Mouse (Mus musculus): Measurements from ENCODE around the gene Dirc2. TPM values are rescaled to one million over a fixed set of nuclear protein-coding genes. Genes with fewer than 3 reads are reported as not detected.

Gene Dirc2
- polyA plus RNA-seq, 1 experiment from 2014 or later: 44.9 TPM

DNA sequence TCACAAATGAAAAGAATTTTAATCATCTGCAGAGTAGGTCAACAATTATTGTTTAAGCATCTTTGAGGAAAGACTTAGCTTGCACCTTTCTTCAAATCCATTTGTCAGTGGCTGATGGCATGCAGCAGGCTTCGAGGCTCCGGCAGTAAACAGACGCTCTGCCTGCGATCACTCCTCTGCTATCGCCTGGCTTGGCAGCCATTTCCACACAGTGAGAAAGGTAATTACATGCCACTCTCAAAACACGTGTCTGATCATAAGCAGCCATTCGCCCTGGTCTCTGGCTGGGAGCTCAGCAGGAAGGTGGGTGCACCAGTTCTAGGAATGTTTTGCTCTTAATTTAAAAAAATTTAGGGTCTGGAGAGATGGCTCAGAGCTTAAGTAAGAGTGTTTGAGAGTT is 58.2 kb downstream of the Dirc2 start:
- WGBS: 37% methylated on average over 7 of the region's 7 CpGs

DNA sequence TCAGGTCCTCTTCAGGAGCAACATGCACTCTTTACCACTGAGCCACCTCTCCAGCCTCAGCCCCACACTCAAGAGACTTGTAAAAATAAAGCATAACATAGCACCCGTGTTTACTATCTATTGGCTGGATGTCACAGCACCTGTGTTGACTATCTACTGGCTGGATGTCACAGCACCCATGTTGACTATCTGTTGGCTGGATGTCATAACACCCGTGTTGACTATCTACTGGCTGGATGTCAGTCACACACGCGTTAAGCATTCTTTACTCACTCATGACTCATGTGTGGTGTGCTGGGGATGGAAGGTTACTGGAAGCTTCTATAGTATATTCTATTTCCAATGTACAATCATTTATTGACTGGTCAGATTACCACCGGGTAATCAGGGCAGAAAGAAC is 62.2 kb downstream of the Dirc2 start:
- no peak for ATAC-seq (ENCODE audit: low FRiP score)

More for the DNA sequence above, 58.2 kb downstream of the Dirc2 start:
- no peak overlapping the region for H3K4me3 ChIP-seq (replicated peaks; ENCODE audit: low read length)
- peak; percentile 39 for DNase-seq (ENCODE audit: low spot score)
- peaks cover 11% of the 10 kb centered on the region for H3K4me1 ChIP-seq (replicated peaks; ENCODE audit: control insufficient read depth, insufficient read depth, low read length)
- ATAC-seq (ENCODE audit: low FRiP score): no peak
- H3K27ac ChIP-seq: no peak overlapping the region
- H3K36me3 ChIP-seq (replicated peaks; ENCODE audit: control insufficient read depth, insufficient read depth): no peaks in the 10 kb centered on the region
- no peaks in the 10 kb centered on the region for H3K27me3 ChIP-seq (ENCODE audit: control insufficient read depth, insufficient read depth, low read length)
- H3K4me2 ChIP-seq (replicated peaks): no peak overlapping the region
- H3K9ac ChIP-seq: no peak overlapping the region
- H3K9me3 ChIP-seq (ENCODE audit: control insufficient read depth, low read length): no peaks in the 10 kb centered on the region

DNA sequence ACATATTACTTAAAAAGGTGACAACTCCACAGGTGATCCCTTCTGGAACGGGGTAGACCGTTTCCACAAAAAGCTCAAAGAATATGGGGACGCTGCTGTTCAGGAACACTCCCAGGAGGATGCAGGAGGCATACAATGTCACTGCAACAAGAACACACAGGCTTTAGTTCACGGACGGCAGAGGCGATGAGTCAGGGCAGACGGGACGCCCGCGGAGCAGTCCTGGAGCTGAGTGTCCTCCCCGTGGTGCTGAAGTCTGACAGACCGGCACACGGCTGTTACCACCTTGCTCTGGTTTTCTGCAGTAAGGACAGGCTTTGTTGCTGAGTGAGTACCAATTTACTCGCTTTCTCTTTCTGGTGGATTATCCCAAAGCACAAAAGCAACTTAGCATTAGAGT is 64.4 kb downstream of the Dirc2 start:
- 70% methylated on average over 14 of the region's 14 CpGs for WGBS
- no peak overlapping the region for H3K9ac ChIP-seq
- no peaks in the 10 kb centered on the region for H3K9me3 ChIP-seq (ENCODE audit: control insufficient read depth, low read length)
- no peaks in the 10 kb centered on the region for H3K4me1 ChIP-seq (replicated peaks; ENCODE audit: control insufficient read depth, insufficient read depth, low read length)
- no peaks in the 10 kb centered on the region for H3K27me3 ChIP-seq (ENCODE audit: control insufficient read depth, insufficient read depth, low read length)
- peaks cover 16% of the 10 kb centered on the region for H3K36me3 ChIP-seq (replicated peaks; ENCODE audit: control insufficient read depth, insufficient read depth)
- no peak overlapping the region for H3K27ac ChIP-seq
- no peak overlapping the region for H3K4me3 ChIP-seq (replicated peaks; ENCODE audit: low read length)
- no peak for DNase-seq (ENCODE audit: low spot score)
- H3K4me2 ChIP-seq (replicated peaks): no peak overlapping the region
- ATAC-seq (ENCODE audit: low FRiP score): no peak

More for the DNA sequence above, 62.2 kb downstream of the Dirc2 start:
- H3K4me2 ChIP-seq (replicated peaks): no peak overlapping the region
- H3K9me3 ChIP-seq (ENCODE audit: control insufficient read depth, low read length): no peaks in the 10 kb centered on the region
- H3K4me1 ChIP-seq (replicated peaks; ENCODE audit: control insufficient read depth, insufficient read depth, low read length): peaks cover 6% of the 10 kb centered on the region; the same call in 1 of the 2 replicates
- H3K27me3 ChIP-seq (ENCODE audit: control insufficient read depth, insufficient read depth, low read length): no peaks in the 10 kb centered on the region
- H3K9ac ChIP-seq: no peak overlapping the region
- no peak overlapping the region for H3K27ac ChIP-seq
- DNase-seq (ENCODE audit: low spot score): no peak
- no peak overlapping the region for H3K4me3 ChIP-seq (replicated peaks; ENCODE audit: low read length)
- 97% methylated on average over 5 of the region's 5 CpGs for WGBS
- peaks cover 16% of the 10 kb centered on the region for H3K36me3 ChIP-seq (replicated peaks; ENCODE audit: control insufficient read depth, insufficient read depth)

DNA sequence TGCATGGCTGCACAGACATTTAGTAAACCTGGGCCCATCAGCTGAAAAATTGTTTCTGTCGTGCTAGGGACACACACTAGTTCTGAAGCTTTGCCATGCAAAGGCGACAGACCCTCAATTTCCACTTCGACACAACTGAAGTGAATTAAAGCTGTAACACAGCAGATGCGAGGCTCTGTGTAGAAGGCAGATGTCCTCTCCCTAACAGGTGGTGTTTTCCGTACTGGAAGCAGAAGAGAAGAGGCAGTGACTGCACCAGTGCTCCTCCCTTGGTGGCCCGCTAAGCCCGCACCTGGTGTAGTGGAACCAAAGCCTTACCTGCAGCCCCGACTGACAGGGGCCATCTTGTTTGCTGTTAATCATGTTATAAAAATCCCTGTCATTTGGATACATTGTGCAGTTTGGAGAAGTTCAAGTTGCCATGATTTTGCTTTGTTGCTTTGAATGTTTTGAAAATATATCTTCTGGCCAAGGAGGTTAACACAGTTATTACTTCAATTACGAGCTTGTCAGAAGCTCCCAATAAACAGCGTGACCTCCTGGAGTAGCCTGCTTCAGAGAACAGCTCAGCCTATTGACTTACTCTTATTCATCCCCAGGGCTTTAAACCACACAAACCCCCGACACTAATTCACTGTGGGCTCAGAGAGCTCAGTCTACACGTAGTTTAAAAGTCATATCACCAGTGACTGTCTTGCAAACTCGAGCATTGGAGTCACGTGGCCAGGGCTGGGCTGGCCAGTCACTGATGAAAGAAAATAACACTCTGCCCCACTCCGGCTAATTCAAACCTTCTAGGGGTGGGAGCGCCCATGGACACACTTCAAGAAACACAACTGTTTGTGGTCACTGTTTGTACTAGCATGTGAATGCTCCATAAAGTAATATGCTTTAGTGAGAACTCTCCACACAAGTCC is 65.1 kb downstream of the Dirc2 start:
- no peak for DNase-seq (ENCODE audit: low spot score)
- no peak overlapping the region for H3K4me2 ChIP-seq (replicated peaks)
- H3K4me3 ChIP-seq (replicated peaks; ENCODE audit: low read length): no peak overlapping the region
- 61% methylated on average over 16 of the region's 16 CpGs for WGBS
- no peak overlapping the region for H3K27ac ChIP-seq
- H3K4me1 ChIP-seq (replicated peaks; ENCODE audit: control insufficient read depth, insufficient read depth, low read length): no peaks in the 10 kb centered on the region
- no peaks in the 10 kb centered on the region for H3K27me3 ChIP-seq (ENCODE audit: control insufficient read depth, insufficient read depth, low read length)
- no peak for ATAC-seq (ENCODE audit: low FRiP score)
- no peaks in the 10 kb centered on the region for H3K9me3 ChIP-seq (ENCODE audit: control insufficient read depth, low read length)
- no peak overlapping the region for H3K9ac ChIP-seq
- H3K36me3 ChIP-seq (replicated peaks; ENCODE audit: control insufficient read depth, insufficient read depth): peaks cover 16% of the 10 kb centered on the region

DNA sequence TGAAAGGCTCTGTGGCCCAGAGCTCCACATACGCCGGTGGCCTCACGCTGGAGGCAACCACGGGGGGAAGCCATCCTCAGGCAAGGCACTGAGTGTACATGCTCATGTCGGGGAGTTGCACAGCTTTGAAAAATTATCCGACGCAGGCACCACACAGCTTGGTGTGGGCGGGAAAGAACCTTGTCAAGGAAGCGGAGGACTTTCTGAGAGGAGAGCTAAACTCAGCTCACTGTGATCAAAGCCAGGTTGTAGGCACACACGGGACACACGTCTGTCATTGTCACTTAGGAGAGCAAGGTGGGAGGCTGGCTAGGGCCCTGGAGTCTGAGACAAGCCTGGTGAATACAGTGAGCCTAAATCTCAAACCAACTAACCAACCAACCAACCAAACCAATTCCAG is 67.3 kb downstream of the Dirc2 start:
- Histone ChIP-seq H3K4me3 (replicated peaks; ENCODE audit: low read length) (no peak overlapping the region), H3K27me3 (ENCODE audit: control insufficient read depth, insufficient read depth, low read length) (no peaks in the 10 kb centered on the region), H3K4me2 (replicated peaks) (no peak overlapping the region), H3K27ac (no peak overlapping the region), H3K9ac (no peak overlapping the region), H3K36me3 (replicated peaks; ENCODE audit: control insufficient read depth, insufficient read depth) (peaks cover 27% of the 10 kb centered on the region), H3K4me1 (replicated peaks; ENCODE audit: control insufficient read depth, insufficient read depth, low read length) (no peaks in the 10 kb centered on the region), H3K9me3 (ENCODE audit: control insufficient read depth, low read length) (no peaks in the 10 kb centered on the region)
- ATAC-seq (ENCODE audit: low FRiP score) (no peak), DNase-seq (ENCODE audit: low spot score) (no peak)
- WGBS: 64% methylated on average over 11 of the region's 11 CpGs

DNA sequence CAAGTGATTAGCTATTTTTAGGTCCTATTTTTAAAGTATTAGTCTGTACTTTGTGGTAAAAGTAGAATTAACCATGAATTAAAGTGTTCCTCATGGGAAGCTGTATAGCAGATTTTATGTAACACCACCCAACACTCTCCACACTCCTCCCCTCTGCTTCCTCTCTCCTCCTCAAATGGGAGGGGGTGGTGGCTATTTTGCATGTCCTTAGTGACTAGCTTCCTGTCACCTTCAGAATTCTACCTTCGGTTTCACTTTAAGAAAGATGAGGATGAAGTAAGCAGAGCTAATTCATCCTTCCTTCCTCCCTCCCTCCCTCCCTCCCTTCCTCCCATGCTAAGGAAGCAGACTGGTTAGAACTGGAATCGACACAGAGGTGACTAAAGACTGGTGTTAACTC is 73.1 kb downstream of the Dirc2 start:
- 92% methylated on average over 2 of the region's 2 CpGs for WGBS
- DNase-seq (ENCODE audit: low spot score) (no peak), ATAC-seq (ENCODE audit: low FRiP score) (no peak)

DNA sequence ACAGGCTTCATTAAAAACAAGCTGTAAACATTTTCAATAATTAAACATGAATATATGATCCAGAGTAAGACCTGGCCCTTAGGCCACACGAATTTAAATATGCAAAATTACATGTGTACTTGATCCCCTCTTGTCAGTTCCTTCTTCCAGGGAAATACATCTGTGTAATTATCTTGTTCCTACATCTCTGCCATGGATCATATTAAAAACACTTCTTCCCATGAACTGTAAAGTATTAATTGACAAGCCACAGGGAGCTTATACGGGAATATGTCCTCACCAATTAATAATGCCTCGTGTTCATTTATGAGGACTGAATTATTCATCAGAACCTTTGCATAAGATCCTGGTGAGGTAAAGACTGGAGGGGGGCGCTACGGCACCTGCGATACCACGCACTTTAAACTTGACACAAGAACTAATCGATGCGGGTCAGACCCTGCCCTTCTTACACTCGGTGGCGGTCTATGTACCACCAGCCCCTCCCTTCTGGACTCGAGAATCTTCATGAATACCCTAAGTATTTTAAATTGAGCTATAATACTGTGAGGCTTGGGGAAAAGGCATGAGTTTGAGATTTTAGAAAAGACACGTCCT is 74.8 kb downstream of the Dirc2 start:
- Histone ChIP-seq H3K4me1 (replicated peaks; ENCODE audit: control insufficient read depth, insufficient read depth, low read length) (no peaks in the 10 kb centered on the region), H3K9ac (no peak overlapping the region), H3K9me3 (ENCODE audit: control insufficient read depth, low read length) (no peaks in the 10 kb centered on the region), H3K4me3 (replicated peaks; ENCODE audit: low read length) (no peak overlapping the region), H3K36me3 (replicated peaks; ENCODE audit: control insufficient read depth, insufficient read depth) (peaks cover 23% of the 10 kb centered on the region), H3K27ac (no peak overlapping the region), H3K27me3 (ENCODE audit: control insufficient read depth, insufficient read depth, low read length) (no peaks in the 10 kb centered on the region), H3K4me2 (replicated peaks) (no peak overlapping the region)
- DNase-seq (ENCODE audit: low spot score) (no peak), ATAC-seq (ENCODE audit: low FRiP score) (peak; percentile 43; the same call in 1 of the 2 replicates)
- WGBS: 67% methylated on average over 13 of the region's 13 CpGs

More for the DNA sequence above, 73.1 kb downstream of the Dirc2 start:
- Histone ChIP-seq H3K27me3 (ENCODE audit: control insufficient read depth, insufficient read depth, low read length) (no peaks in the 10 kb centered on the region), H3K4me2 (replicated peaks) (no peak overlapping the region), H3K4me3 (replicated peaks; ENCODE audit: low read length) (no peak overlapping the region), H3K9me3 (ENCODE audit: control insufficient read depth, low read length) (no peaks in the 10 kb centered on the region), H3K27ac (no peak overlapping the region), H3K4me1 (replicated peaks; ENCODE audit: control insufficient read depth, insufficient read depth, low read length) (no peaks in the 10 kb centered on the region), H3K9ac (no peak overlapping the region), H3K36me3 (replicated peaks; ENCODE audit: control insufficient read depth, insufficient read depth) (peaks cover 23% of the 10 kb centered on the region)

DNA sequence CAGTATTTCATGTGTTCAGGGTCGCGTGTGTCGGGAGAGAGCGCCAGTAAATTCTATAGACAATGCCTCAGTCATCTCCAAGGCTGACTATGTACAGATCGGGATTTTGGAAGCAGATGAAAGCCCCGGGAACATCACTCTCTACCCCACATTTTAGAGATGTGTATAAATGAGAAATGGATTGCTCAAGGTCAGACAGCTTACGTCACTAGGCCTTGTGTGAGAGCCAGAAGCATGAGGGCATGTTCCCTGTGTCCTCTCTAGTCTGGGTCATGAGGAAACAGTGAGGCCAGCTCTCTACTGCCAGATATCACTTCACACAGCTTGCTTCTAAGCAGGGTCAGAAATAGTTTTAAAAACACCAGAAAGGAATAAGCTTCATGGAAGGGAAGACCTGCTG is 77.5 kb downstream of the Dirc2 start:
- Histone ChIP-seq H3K27ac (no peak overlapping the region), H3K4me2 (replicated peaks) (no peak overlapping the region), H3K4me3 (replicated peaks; ENCODE audit: low read length) (no peak overlapping the region), H3K9ac (no peak overlapping the region), H3K4me1 (replicated peaks; ENCODE audit: control insufficient read depth, insufficient read depth, low read length) (no peaks in the 10 kb centered on the region), H3K9me3 (ENCODE audit: control insufficient read depth, low read length) (no peaks in the 10 kb centered on the region), H3K27me3 (ENCODE audit: control insufficient read depth, insufficient read depth, low read length) (no peaks in the 10 kb centered on the region), H3K36me3 (replicated peaks; ENCODE audit: control insufficient read depth, insufficient read depth) (peaks cover 10% of the 10 kb centered on the region; the same call in 1 of the 2 replicates)
- ATAC-seq (ENCODE audit: low FRiP score) (no peak), DNase-seq (ENCODE audit: low spot score) (no peak)
- WGBS: 91% methylated on average over 7 of the region's 7 CpGs

DNA sequence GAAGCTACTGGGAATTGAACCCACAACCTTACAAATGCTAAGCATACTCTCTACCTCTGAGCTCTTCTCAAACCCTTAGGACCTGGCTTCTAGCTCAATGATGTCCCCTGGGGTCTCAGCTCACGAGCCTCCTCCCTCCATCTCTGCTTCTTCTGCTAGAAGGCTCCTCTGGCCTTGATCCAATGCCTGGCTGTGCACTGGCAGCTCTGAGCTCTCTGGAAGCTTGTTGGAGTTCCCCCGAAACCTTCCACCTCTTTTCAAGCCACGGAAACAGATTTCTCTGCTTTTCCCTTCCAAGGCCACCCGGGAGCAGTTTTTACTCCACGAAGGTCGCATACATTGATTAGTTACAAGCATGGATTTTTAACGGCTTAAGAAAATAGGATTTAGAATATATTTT is 82.7 kb downstream of the Dirc2 start:
- peak; percentile 35 for DNase-seq (ENCODE audit: low spot score)

More for the DNA sequence above, 82.7 kb downstream of the Dirc2 start:
- H3K4me3 ChIP-seq (replicated peaks; ENCODE audit: low read length): no peak overlapping the region
- no peaks in the 10 kb centered on the region for H3K27me3 ChIP-seq (ENCODE audit: control insufficient read depth, insufficient read depth, low read length)
- H3K9me3 ChIP-seq (ENCODE audit: control insufficient read depth, low read length): no peaks in the 10 kb centered on the region
- no peaks in the 10 kb centered on the region for H3K36me3 ChIP-seq (replicated peaks; ENCODE audit: control insufficient read depth, insufficient read depth)
- H3K27ac ChIP-seq: no peak overlapping the region
- WGBS: 54% methylated on average over 7 of the region's 7 CpGs
- no peak overlapping the region for H3K9ac ChIP-seq
- H3K4me1 ChIP-seq (replicated peaks; ENCODE audit: control insufficient read depth, insufficient read depth, low read length): no peaks in the 10 kb centered on the region
- H3K4me2 ChIP-seq (replicated peaks): no peak overlapping the region
- ATAC-seq (ENCODE audit: low FRiP score): no peak
